Mouse (Mus musculus): ENCODE data around the gene Sdc1.

DNA sequence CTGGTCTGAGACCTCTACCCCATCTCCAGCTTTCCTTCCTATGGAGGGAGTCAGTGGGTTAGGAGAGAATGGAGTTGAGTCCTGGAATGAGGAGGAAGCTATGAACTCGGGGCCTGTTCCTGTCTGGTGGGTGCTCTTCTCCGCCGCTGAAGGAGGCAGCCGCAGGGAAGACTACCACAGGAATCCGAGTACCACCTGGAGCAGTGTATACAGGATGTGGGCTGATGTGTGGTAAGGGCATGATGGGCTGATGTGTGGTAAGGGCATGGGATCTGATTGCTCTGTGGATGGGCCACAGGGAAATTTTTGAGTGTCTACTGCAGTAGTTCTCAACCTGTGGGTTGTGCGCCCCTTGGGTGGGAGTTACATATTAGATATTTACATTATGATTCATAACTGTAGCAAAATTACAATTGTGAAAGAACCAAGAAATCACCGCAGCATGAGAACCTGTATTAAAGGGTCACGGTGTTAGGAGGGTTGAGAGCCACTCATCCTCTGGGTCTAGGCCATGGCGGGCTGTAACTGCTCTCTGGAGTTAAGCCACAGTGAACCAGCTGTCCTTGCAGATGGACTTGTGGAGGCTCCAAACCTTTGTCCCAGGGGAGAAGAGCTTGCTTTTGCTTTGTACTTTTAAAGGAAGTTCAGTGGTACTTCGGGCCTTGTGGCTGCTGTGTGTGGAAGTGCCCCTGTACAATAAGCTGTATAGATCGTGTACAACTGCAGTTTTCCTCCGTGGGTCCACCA lies 16.0 kb downstream of the Sdc1 start:
- TF ChIP-seq CTCF (IDR thresholded peaks at IDR 0.05; ENCODE audit: low read depth) (no peak), EP300 (IDR thresholded peaks at IDR 0.05; ENCODE audit: low read depth) (no peak)

Measured in heart, postnatal 0 days (tissue).